Mouse (Mus musculus) hindbrain, embryonic 12.5 days (tissue): ENCODE data around the gene Igf2bp2. TPM values are rescaled to one million over a fixed set of nuclear protein-coding genes. Genes with fewer than 3 reads are reported as not detected.

Experiments used
- ATAC-seq: fragments of 200-750 bp; cut with Nextera tagmentation; 2 replicates; pipeline ENCODE4 v1.8.0; 2017; ENCODE audit warnings: moderate TSS enrichment; ENCODE audit not compliant: low FRiP score
- H3K27ac ChIP-seq: fragments of 300-500 bp; sonication (generic); 2 replicates; pipeline ENCODE4 v1.5.1; 2016; ENCODE audit warnings: mild to moderate bottlenecking
- H3K27me3 ChIP-seq: fragments of 300-500 bp; sonication (generic); 2 replicates; pipeline ENCODE4 v1.6.1; 2016; ENCODE audit warnings: mild to moderate bottlenecking
- H3K36me3 ChIP-seq: fragments of 300-500 bp; sonication (generic); 2 replicates; pipeline ENCODE4 v1.6.1; 2016; ENCODE audit warnings: mild to moderate bottlenecking
- H3K4me1 ChIP-seq: fragments of 300-500 bp; sonication (generic); 2 replicates; pipeline ENCODE4 v1.6.1; 2016
- H3K4me2 ChIP-seq: fragments of 300-500 bp; sonication (generic); replicated peaks from 2 replicates; pipeline ENCODE4 v1.6.1; 2016; ENCODE audit warnings: mild to moderate bottlenecking
- H3K4me3 ChIP-seq: fragments of 300-500 bp; sonication (generic); 2 replicates; pipeline ENCODE4 v1.5.1; 2016; ENCODE audit warnings: mild to moderate bottlenecking
- H3K9ac ChIP-seq: fragments of 300-500 bp; sonication (generic); 2 replicates; pipeline ENCODE4 v1.6.1; 2016; ENCODE audit warnings: mild to moderate bottlenecking, moderate library complexity
- H3K9me3 ChIP-seq: fragments of 300-500 bp; sonication (generic); replicated peaks from 2 replicates; pipeline ENCODE4 v1.6.1; 2016; ENCODE audit warnings: mild to moderate bottlenecking
- WGBS: fragments of 180-500 bp; shearing (Covaris S2); methylation state at CpG from one replicate; pipeline ENCODE4 v1.1.7; 2016; 5-methylcytosine and 5-hydroxymethylcytosine counted together
- polyA plus RNA-seq: library from polyadenylated mRNA; unstranded; fragments of >200 nt; fragmentation: Nextera tagmentation; extraction: Ambion mirVana; gene quantifications from 2 replicates; pipeline ENCODE4 v1.2.1, GENCODE M21; 2016

Igf2bp2 gene
- polyA plus RNA-seq, 1 experiment from 2014 or later = 93.6 TPM

- H3K4me3 ChIP-seq = no peak overlapping the region
- no peaks in the 10 kb centered on the region for H3K27me3 ChIP-seq
- H3K9me3 ChIP-seq = no peaks in the 10 kb centered on the region
- no peak overlapping the region for H3K4me2 ChIP-seq
- 91% methylated on average over 6 of the region's 6 CpGs for WGBS
- no peak overlapping the region for H3K9ac ChIP-seq
- H3K27ac ChIP-seq = no peak overlapping the region
- 0 out of 2 replicates have a peak, but pooled peaks cover 3% of the 10 kb centered on the region for H3K36me3 ChIP-seq
- no peak for ATAC-seq
- peaks cover 7% of the 10 kb centered on the region for H3K4me1 ChIP-seq
These were observed 18.6 kb downstream of the Igf2bp2 start for GRCm38 (mm10) chr16:22144490-22144889.

- H3K27me3 ChIP-seq = no peaks in the 10 kb centered on the region
- H3K9me3 ChIP-seq = no peaks in the 10 kb centered on the region
- no peak overlapping the region for H3K27ac ChIP-seq
- no peak overlapping the region for H3K9ac ChIP-seq
- H3K4me3 ChIP-seq = no peak overlapping the region
- WGBS = 70% methylated on average over 6 of the region's 6 CpGs
- H3K4me2 ChIP-seq = no peak overlapping the region
- H3K36me3 ChIP-seq = 0 out of 2 replicates have a peak, but pooled peaks cover 3% of the 10 kb centered on the region
- ATAC-seq = no peak
- H3K4me1 ChIP-seq = no peaks in the 10 kb centered on the region
These were observed 22.2 kb downstream of the Igf2bp2 start for GRCm38 (mm10) chr16:22140861-22141260.

GRCm38 (mm10) chr16:22139821-22140220 lies 23.3 kb downstream of the Igf2bp2 start:
- no peak overlapping the region for H3K9ac ChIP-seq
- ATAC-seq = no peak
- H3K4me1 ChIP-seq = no peaks in the 10 kb centered on the region
- no peak overlapping the region for H3K4me2 ChIP-seq
- WGBS = 82% methylated on average over 5 of the region's 5 CpGs
- H3K4me3 ChIP-seq = no peak overlapping the region
- 0 out of 2 replicates have a peak, but pooled peaks cover 3% of the 10 kb centered on the region for H3K36me3 ChIP-seq
- H3K27ac ChIP-seq = no peak overlapping the region
- no peaks in the 10 kb centered on the region for H3K27me3 ChIP-seq
- H3K9me3 ChIP-seq = no peaks in the 10 kb centered on the region

GRCm38 (mm10) chr16:22136198-22136597 lies 26.9 kb downstream of the Igf2bp2 start:
- H3K9ac ChIP-seq = no peak overlapping the region
- no peak overlapping the region for H3K4me2 ChIP-seq
- no peak for ATAC-seq
- 89% methylated on average over 5 of the region's 5 CpGs for WGBS
- no peak overlapping the region for H3K4me3 ChIP-seq
- H3K27me3 ChIP-seq = no peaks in the 10 kb centered on the region
- H3K27ac ChIP-seq = no peak overlapping the region
- H3K36me3 ChIP-seq = no peaks in the 10 kb centered on the region
- no peaks in the 10 kb centered on the region for H3K9me3 ChIP-seq
- no peaks in the 10 kb centered on the region for H3K4me1 ChIP-seq

GRCm38 (mm10) chr16:22131321-22131720 lies 31.8 kb downstream of the Igf2bp2 start:
- Histone ChIP-seq H3K27me3 (no peaks in the 10 kb centered on the region), H3K9me3 (no peaks in the 10 kb centered on the region), H3K27ac (no peak overlapping the region), H3K4me3 (no peak overlapping the region), H3K36me3 (0 out of 2 replicates have a peak, but pooled peaks cover 4% of the 10 kb centered on the region), H3K9ac (no peak overlapping the region), H3K4me2 (no peak overlapping the region), H3K4me1 (no peaks in the 10 kb centered on the region)
- no peak for ATAC-seq
- WGBS = 93% methylated on average over 6 of the region's 6 CpGs

- WGBS = 93% methylated on average over 7 of the region's 7 CpGs
These were observed 33.6 kb downstream of the Igf2bp2 start for GRCm38 (mm10) chr16:22129511-22129910.

GRCm38 (mm10) chr16:22128595-22128994 lies 34.5 kb downstream of the Igf2bp2 start:
- ATAC-seq = no peak
- Histone ChIP-seq H3K4me3 (no peak overlapping the region), H3K4me1 (peaks cover 9% of the 10 kb centered on the region; the same call in 1 of the 2 replicates), H3K9me3 (no peaks in the 10 kb centered on the region), H3K4me2 (no peak overlapping the region), H3K36me3 (0 out of 2 replicates have a peak, but pooled peaks cover 4% of the 10 kb centered on the region), H3K27me3 (no peaks in the 10 kb centered on the region), H3K9ac (no peak overlapping the region), H3K27ac (no peak overlapping the region)
- WGBS = 91% methylated on average over 2 of the region's 2 CpGs

More at GRCm38 (mm10) chr16:22129511-22129910, 33.6 kb downstream of the Igf2bp2 start:
- Histone ChIP-seq H3K4me3 (no peak overlapping the region), H3K4me1 (0 out of 2 replicates have a peak, but pooled peaks cover 3% of the 10 kb centered on the region), H3K9me3 (no peaks in the 10 kb centered on the region), H3K27ac (no peak overlapping the region), H3K36me3 (0 out of 2 replicates have a peak, but pooled peaks cover 4% of the 10 kb centered on the region), H3K4me2 (no peak overlapping the region), H3K9ac (no peak overlapping the region), H3K27me3 (no peaks in the 10 kb centered on the region)
- no peak for ATAC-seq

GRCm38 (mm10) chr16:22127806-22128205 lies 35.3 kb downstream of the Igf2bp2 start:
- Histone ChIP-seq H3K4me2 (no peak overlapping the region), H3K9ac (no peak overlapping the region), H3K9me3 (no peaks in the 10 kb centered on the region), H3K4me1 (peaks cover 9% of the 10 kb centered on the region; the same call in 1 of the 2 replicates), H3K27ac (no peak overlapping the region), H3K4me3 (no peak overlapping the region), H3K36me3 (0 out of 2 replicates have a peak, but pooled peaks cover 4% of the 10 kb centered on the region), H3K27me3 (no peaks in the 10 kb centered on the region)
- ATAC-seq = no peak
- WGBS = over 99% methylated on average over 5 of the region's 5 CpGs

- no peak for ATAC-seq
- Histone ChIP-seq H3K4me3 (no peak overlapping the region), H3K9me3 (no peaks in the 10 kb centered on the region), H3K4me1 (peaks cover 9% of the 10 kb centered on the region; the same call in 1 of the 2 replicates), H3K9ac (no peak overlapping the region), H3K27me3 (no peaks in the 10 kb centered on the region), H3K36me3 (0 out of 2 replicates have a peak, but pooled peaks cover 4% of the 10 kb centered on the region), H3K27ac (no peak overlapping the region), H3K4me2 (no peak overlapping the region)
- WGBS = 76% methylated on average over 4 of the region's 4 CpGs
These were observed 36.2 kb downstream of the Igf2bp2 start for GRCm38 (mm10) chr16:22126936-22127335.

- H3K36me3 ChIP-seq = 0 out of 2 replicates have a peak, but pooled peaks cover 3% of the 10 kb centered on the region
- peaks cover 9% of the 10 kb centered on the region; the same call in 1 of the 2 replicates for H3K4me1 ChIP-seq
- H3K9ac ChIP-seq = no peak overlapping the region
- no peaks in the 10 kb centered on the region for H3K9me3 ChIP-seq
- 58% methylated on average over 7 of the region's 7 CpGs for WGBS
- no peak for ATAC-seq
- H3K4me2 ChIP-seq = no peak overlapping the region
- no peaks in the 10 kb centered on the region for H3K27me3 ChIP-seq
- no peak overlapping the region for H3K4me3 ChIP-seq
- H3K27ac ChIP-seq = no peak overlapping the region
These were observed 38.7 kb downstream of the Igf2bp2 start for GRCm38 (mm10) chr16:22124325-22124918.

GRCm38 (mm10) chr16:22123658-22124057 lies 39.4 kb downstream of the Igf2bp2 start:
- 39% methylated on average over 5 of the region's 5 CpGs for WGBS
- no peak overlapping the region for H3K27ac ChIP-seq
- 0 out of 2 replicates have a peak, but pooled peaks cover 6% of the 10 kb centered on the region for H3K36me3 ChIP-seq
- no peak overlapping the region for H3K9ac ChIP-seq
- H3K4me2 ChIP-seq = no peak overlapping the region
- H3K4me1 ChIP-seq = peaks cover 9% of the 10 kb centered on the region; the same call in 1 of the 2 replicates
- no peaks in the 10 kb centered on the region for H3K9me3 ChIP-seq
- H3K27me3 ChIP-seq = no peaks in the 10 kb centered on the region
- no peak for ATAC-seq
- H3K4me3 ChIP-seq = no peak overlapping the region

GRCm38 (mm10) chr16:22121109-22121508 lies 42.0 kb downstream of the Igf2bp2 start:
- Histone ChIP-seq H3K9ac (no peak overlapping the region), H3K9me3 (no peaks in the 10 kb centered on the region), H3K4me3 (no peak overlapping the region), H3K27me3 (no peaks in the 10 kb centered on the region), H3K4me1 (peaks cover 9% of the 10 kb centered on the region; the same call in 1 of the 2 replicates), H3K27ac (no peak overlapping the region), H3K36me3 (0 out of 2 replicates have a peak, but pooled peaks cover 6% of the 10 kb centered on the region), H3K4me2 (no peak overlapping the region)
- 93% methylated on average over 8 of the region's 8 CpGs for WGBS
- ATAC-seq = no peak

GRCm38 (mm10) chr16:22119524-22119923 lies 43.6 kb downstream of the Igf2bp2 start:
- Histone ChIP-seq H3K27ac (no peak overlapping the region), H3K4me2 (no peak overlapping the region), H3K27me3 (no peaks in the 10 kb centered on the region), H3K4me3 (no peak overlapping the region), H3K36me3 (0 out of 2 replicates have a peak, but pooled peaks cover 6% of the 10 kb centered on the region), H3K9me3 (no peaks in the 10 kb centered on the region), H3K9ac (no peak overlapping the region), H3K4me1 (peaks cover 6% of the 10 kb centered on the region; the same call in 1 of the 2 replicates)
- ATAC-seq = no peak
- WGBS = 97% methylated on average over 15 of the region's 15 CpGs
